Mouse (Mus musculus) cerebellum, postnatal 14 days (tissue): ENCODE results near the gene Exoc3.
A peak's percentile ranks its signal among the peaks of the same experiment; 100 is the strongest.

Experiments used
- DNase-seq, 2 experiments: peaks; one replicate each; pipeline ENCODE4 v3.0.0; 2021; ENCODE audit warnings: mixed read lengths in 2 of 2

Gene Exoc3

GRCm38 (mm10) chr13:74208317-74208985, at the start of gene Exoc3:
Exoc3 (minus strand) TSS chr13:74208732.
- DNase-seq: peak; percentile 93

GRCm38 (mm10) chr13:74246494-74246893, 38.0 kb upstream of the Exoc3 start:
- DNase-seq: peak; percentile 3 to 9

GRCm38 (mm10) chr13:74245899-74246231, 37.3 kb upstream of the Exoc3 start:
- no peak for DNase-seq

- DNase-seq: peak; percentile 73 to 79
Measured at GRCm38 (mm10) chr13:74245214-74245898, 36.8 kb upstream of the Exoc3 start.

GRCm38 (mm10) chr13:74237574-74237973, 29.0 kb upstream of the Exoc3 start:
- no peak for DNase-seq

- DNase-seq: no peak
Measured at GRCm38 (mm10) chr13:74220659-74221058, 12.1 kb upstream of the Exoc3 start.

- no peak for DNase-seq
Measured at GRCm38 (mm10) chr13:74218441-74218840, 9.9 kb upstream of the Exoc3 start.

- DNase-seq: peak in 1 of 2 experiments; percentile 41
Measured at GRCm38 (mm10) chr13:74208986-74209345, 434 bp upstream of the Exoc3 start.

- DNase-seq: no peak
Measured at GRCm38 (mm10) chr13:74196451-74196850, 12.1 kb downstream of the Exoc3 start.

- peak; percentile 26 to 28 for DNase-seq
Measured at GRCm38 (mm10) chr13:74192613-74193012, 15.9 kb downstream of the Exoc3 start.

- no peak for DNase-seq
Measured at GRCm38 (mm10) chr13:74183011-74183695, 25.4 kb downstream of the Exoc3 start.

- no peak for DNase-seq
Measured at GRCm38 (mm10) chr13:74172036-74172435, 36.5 kb downstream of the Exoc3 start.

GRCm38 (mm10) chr13:74169446-74170164, 38.9 kb downstream of the Exoc3 start:
- DNase-seq: no peak

- DNase-seq: no peak
Measured at GRCm38 (mm10) chr13:74167492-74167891, 41.0 kb downstream of the Exoc3 start.

GRCm38 (mm10) chr13:74167057-74167413, 41.5 kb downstream of the Exoc3 start:
- no peak for DNase-seq

GRCm38 (mm10) chr13:74166348-74167056, 42.0 kb downstream of the Exoc3 start:
- peak; percentile 64 to 65 for DNase-seq

GRCm38 (mm10) chr13:74147327-74147726, 61.2 kb downstream of the Exoc3 start:
- DNase-seq: no peak

GRCm38 (mm10) chr13:74145983-74146622, 62.4 kb downstream of the Exoc3 start:
- peak; percentile 78 to 88 for DNase-seq

- DNase-seq: no peak
Measured at GRCm38 (mm10) chr13:74144120-74144884, 64.2 kb downstream of the Exoc3 start.

- no peak for DNase-seq
Measured at GRCm38 (mm10) chr13:74143282-74143681, 65.2 kb downstream of the Exoc3 start.

- no peak for DNase-seq
Measured at GRCm38 (mm10) chr13:74140793-74141192, 67.7 kb downstream of the Exoc3 start.
